Mouse (Mus musculus): ENCODE measurements around the gene Fcgr4.

The Fcgr4 gene

GRCm38 (mm10) chr1:171011733-171012132, 7.0 kb upstream of the Fcgr4 start:
- no peak for DNase-seq (ENCODE audit: low spot score)

DNA sequence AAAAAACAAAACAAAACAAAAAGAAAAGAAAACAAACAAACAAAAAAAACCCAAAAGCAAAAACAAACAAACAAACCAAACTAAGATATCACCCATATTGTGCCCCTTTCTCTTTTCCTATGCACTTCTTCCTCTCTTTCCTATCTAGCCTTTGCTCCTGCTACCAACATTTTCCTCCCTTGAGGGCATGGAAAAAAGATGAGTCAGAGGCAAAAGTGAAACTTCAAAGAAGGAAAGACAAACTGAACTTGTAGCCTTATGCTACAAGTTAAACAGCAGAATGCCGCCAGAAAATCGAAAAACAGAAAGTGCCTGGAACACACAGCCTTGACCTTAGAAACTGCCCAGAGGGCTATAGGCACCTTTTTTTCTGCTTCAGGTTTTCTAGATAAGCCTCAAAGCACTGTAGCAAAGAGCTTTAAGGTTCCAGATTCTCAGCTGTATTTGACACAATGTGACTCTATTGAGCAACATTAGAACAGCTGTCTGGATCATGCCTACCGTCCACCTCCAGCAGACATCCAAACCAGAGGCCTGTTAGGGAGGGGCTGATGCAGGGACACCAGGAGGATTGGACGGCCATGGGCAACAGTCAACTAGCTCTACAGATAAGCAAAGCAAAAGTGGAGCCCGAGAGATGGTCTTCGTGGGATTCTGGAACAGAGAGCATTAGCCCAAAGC, 1.9 kb upstream of the Fcgr4 start:
- no peak for DNase-seq (ENCODE audit: low spot score)

- no peak for DNase-seq (ENCODE audit: low spot score)
These were observed 1.1 kb upstream of the Fcgr4 start for GRCm38 (mm10) chr1:171017468-171018158.

DNA sequence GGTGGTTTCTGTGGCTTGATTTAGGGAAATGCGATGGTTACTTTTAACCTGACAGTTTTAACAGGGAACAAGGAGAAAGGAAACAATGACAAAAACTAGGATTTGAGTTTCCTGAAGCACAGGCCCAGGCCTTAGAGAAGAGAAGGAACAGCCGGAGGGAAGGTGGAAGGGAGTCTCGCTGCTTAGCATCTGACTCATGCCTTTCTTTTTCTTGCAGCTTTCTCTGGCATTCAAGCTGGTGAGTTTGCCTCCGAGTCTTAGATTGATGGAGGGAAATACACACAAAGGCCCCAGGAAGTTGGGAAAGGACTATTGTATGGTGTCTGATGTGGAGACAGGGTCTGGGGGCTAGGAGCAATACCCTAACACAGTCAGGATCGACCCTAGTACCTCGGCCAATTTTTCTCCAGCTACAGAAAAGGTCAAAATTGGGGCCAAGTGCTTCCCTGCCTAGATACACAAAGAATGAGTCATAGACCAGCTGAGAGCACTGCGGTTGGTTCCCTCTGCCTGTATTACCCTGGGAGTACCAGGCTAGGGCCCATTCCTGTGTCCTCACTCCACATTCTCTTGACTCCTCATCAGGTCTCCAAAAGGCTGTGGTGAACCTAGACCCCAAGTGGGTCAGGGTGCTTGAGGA, 711 bp downstream of the Fcgr4 start:
- DNase-seq (ENCODE audit: low spot score), result no peak

DNA sequence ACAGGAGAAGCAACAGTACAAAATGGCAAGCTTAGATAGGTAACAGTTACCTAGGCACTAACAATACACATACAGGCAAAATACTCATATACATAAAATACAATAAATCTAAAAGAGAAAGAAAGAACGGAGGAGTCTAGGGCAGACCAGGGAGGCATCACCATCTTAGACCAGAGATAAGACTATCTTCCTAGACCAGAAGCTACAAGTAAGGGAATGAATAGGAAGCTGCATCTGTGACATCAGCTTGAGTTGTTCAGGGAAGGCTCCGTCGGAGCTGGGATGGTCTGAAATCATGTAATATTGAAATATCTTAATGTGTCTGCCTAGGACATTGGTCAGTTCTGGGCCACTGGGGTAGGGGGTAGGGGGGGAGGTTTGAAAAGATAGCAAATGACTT, 13.0 kb downstream of the Fcgr4 start:
- DNase-seq (ENCODE audit: low spot score), result no peak

- no peak for DNase-seq (ENCODE audit: low spot score)
These were observed 14.0 kb downstream of the Fcgr4 start for GRCm38 (mm10) chr1:171032691-171033090.

GRCm38 (mm10) chr1:171033196-171033595, 14.5 kb downstream of the Fcgr4 start:
- DNase-seq (ENCODE audit: low spot score), result no peak

DNA sequence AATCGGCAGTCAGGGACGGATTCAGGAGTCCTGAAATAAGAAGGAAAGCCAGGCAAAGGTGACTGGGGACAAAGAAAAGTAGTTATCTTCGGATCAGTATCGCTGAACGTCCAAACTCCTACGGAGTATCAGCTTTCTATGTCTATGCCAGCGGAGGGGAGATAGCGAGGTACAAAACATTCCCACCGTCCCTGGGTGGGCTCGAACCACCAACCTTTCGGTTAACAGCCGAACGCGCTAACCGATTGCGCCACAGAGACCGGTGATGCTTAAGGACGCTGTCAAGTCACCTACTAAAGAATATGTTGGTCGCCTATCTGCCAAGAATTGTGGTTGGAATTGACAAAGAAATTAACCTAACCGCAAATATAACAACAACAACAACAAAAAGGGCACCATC, 15.0 kb downstream of the Fcgr4 start:
- DNase-seq (ENCODE audit: low spot score), result peak; percentile 87

GRCm38 (mm10) chr1:171034201-171034600, 15.5 kb downstream of the Fcgr4 start:
- DNase-seq (ENCODE audit: low spot score), result no peak

GRCm38 (mm10) chr1:171035611-171036010, 16.9 kb downstream of the Fcgr4 start:
- no peak for DNase-seq (ENCODE audit: low spot score)

DNA sequence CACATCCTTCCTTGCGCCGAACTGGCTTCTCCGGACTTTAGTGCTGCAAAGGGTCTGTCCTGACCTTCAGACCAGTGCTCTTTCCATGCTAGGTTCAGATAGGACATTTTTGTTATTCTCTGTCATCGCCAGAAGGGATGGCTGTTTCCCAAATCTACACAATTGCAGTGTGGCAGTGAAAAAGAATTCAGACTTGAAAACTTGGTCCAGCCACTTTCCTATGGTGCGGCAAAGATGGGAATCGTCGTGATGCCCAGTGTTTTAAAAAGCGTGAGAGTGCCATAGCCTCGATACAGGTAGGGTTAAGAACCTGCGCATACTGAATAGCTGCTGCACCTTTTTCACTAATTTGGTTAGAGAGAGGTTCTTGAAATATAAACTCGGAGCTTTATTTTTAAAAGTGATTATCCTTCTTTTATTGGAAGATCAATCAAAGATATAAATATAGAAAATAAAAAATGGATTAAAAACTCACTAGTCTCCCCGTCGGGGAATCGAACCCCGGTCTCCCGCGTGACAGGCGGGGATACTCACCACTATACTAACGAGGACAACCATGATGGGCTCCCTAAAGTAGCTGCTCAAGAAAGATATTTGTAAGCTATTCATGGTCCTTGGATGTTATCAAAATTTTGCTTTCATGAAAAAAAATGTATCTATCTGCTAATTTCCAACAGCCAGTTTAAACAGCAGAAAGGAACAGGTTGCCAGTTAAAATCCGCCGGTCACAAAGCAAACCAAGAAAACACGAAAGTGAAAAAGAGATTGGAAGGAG, 18.0 kb downstream of the Fcgr4 start:
- peak; percentile 81 for DNase-seq (ENCODE audit: low spot score)

DNA sequence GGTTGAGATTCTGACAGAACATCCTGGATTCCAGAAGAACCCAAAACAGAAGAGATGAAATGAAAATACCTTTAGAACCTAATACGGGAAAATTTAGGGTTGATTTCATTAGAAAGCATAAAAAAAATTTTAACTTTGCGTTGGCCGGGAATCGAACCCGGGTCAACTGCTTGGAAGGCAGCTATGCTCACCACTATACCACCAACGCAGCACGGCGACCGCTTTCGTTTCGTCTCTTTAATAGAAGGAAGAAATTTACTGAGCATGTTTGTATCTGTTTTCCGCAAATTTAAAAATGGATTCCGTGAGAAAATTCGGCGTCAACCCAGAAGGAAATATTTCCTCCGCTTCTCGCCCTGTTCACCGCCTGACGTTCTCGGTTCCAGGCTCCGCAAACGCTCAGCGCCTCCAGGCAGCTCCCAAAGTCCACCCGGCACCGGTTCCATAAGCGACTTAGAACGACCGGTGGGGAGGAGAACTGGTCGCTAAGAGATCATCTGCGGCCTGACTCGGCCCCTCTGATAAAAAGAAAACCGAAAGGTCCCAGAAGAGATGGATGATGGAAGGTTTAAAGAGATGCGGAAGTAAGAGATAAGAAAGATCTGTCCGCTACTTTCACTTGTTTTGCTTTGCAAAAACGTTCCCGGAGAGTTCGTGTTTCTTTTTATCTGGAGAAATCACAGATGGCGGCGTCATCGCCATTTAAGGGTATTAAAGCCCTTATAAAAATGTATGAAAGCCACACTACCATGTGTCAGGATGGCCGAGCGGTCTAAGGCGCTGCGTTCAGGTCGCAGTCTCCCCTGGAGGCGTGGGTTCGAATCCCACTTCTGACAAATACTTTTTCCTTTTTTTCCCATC, 19.4 kb downstream of the Fcgr4 start:
- peak; percentile 88 for DNase-seq (ENCODE audit: low spot score)

DNA sequence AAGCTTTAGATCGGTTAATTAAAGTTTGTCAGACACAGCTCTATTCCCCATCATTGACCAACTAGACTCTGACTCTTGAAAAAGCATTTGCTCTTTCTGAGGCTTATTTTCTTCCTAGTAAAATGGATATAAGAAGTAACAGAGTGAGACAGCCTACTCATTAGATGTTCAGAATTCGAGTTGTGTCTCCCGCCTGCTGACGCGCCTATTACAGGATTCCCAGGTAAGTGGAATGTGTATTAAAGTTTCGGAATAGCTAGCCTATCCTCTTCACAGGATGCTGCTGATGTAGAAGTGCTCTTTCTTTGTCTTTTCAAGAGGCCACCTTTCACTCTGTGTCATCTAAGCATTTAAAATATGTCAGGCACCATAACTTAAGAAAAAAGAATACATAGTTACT, 20.4 kb downstream of the Fcgr4 start:
- DNase-seq (ENCODE audit: low spot score), result no peak

DNA sequence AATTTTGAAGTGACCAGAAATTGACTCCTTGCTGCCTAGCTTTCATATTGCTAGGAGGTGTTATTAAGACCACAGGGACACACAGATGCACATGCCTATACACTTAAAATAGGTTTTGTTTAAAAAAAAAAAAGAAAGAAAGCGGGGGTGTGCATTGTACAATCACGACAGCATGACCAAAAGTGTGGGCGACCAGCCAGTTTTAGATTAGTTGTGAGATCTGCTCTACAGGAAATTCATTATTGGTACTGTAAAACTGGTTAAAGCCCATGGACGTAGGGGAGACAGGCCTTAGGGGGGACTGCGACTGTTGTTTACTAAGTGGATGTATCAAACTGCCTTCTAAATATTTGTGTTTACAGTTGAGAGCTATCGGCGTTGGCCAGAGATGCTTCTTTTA, 21.2 kb downstream of the Fcgr4 start:
- DNase-seq (ENCODE audit: low spot score), result no peak

GRCm38 (mm10) chr1:171043594-171044153, 25.0 kb downstream of the Fcgr4 start:
- no peak for DNase-seq (ENCODE audit: low spot score)

- peak; percentile 88 for DNase-seq (ENCODE audit: low spot score)
These were observed 25.8 kb downstream of the Fcgr4 start for GRCm38 (mm10) chr1:171044365-171045078.

- DNase-seq (ENCODE audit: low spot score), result no peak
These were observed 26.4 kb downstream of the Fcgr4 start for GRCm38 (mm10) chr1:171045079-171045465.

DNA sequence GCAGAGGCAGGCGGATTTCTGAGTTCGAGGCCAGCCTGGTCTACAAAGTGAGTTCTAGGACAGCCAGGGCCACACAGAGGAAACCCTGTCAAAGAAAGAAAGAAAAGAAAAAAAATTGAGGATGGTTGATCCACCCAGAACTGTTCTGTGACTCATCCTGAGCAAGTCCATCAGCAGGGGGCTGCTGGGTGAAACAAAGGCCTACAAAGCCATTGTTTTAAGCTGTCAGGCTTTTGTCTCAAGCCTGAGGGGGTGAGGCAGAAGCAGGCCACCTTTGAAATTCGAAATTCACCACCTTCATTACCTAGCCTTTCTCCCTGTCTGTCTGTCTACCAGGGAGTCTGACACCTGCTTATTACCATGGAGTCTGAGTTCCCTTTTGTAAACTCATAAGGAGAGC, 27.8 kb downstream of the Fcgr4 start:
- DNase-seq (ENCODE audit: low spot score), result no peak

DNA sequence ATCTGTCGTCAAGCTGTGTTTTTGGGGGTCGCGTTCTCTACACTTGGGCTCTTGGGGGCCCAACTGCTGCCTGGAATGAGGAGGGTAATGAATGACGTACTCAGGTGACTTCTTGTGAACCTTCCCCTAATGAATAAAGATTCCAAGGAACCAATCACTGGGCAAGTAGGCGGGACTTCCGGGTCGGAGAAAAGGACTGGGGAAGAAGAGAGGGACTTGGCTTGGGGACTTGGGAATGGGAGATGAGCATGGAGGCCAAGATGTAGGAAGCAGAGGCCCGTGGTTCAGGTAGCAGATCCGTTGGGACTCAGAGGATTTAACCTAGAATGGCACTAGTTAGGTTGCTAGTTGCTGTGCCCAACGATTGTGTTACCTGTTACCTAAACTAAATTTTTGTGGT, 30.5 kb downstream of the Fcgr4 start:
- DNase-seq (ENCODE audit: low spot score), result no peak

DNA sequence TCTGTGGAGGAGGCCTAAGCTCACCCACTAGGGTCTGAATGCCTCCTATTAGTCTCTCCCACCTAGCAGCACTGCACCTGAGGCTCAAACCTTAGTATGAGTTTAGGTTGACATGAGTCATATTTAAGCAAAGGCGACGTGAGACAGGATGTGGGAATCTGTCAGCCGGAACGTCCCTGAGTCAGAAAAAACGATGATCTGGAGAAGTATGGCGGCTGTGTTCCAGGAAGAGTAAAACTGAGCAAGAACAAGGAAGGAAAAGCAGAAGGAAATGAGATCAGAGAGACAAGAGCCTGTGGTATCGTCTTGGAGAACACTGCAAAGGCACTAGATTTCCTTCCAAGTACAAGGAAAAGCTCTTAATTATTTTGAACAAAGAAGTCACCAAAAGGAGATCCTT, 32.1 kb downstream of the Fcgr4 start:
- DNase-seq (ENCODE audit: low spot score), result no peak

DNA sequence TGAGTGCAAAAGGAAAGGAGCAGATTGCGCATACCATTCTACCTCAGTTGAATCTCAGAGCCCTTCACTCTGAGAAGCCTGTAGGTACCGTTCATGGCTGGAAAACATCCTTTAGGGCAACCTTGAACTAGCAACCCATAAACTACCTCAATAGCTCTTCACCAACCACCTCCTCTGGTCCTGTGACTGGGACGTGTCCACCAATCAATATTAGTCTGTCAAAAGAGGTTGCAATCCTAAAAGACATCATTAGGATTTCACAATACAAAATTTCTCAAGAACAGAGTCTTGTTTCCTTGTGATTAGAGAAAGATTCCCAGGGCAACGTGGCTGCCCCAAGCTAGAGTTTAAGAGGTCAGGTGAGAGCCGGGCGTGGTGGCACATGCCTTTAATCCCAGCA, 34.6 kb downstream of the Fcgr4 start:
- DNase-seq (ENCODE audit: low spot score), result no peak

Data from layer of hippocampus, adult 9-10 months (tissue).